Mouse (Mus musculus) kidney, embryonic 14.5 days (tissue): ENCODE data around the gene Evi5. TPM values are rescaled to one million over a fixed set of nuclear protein-coding genes. Genes with fewer than 3 reads are reported as not detected.

Experiments
- ATAC-seq: fragments of 200-750 bp; cut with Nextera tagmentation; 2 replicates; pipeline ENCODE4 v1.8.0; 2017; ENCODE audit warnings: moderate number of reproducible peaks, mild to moderate bottlenecking, moderate TSS enrichment, moderate library complexity; ENCODE audit not compliant: low FRiP score, low TSS enrichment
- H3K27ac ChIP-seq: fragments of 300-500 bp; sonication (generic); 2 replicates; pipeline ENCODE4 v1.5.1; 2014; ENCODE audit warnings: low read depth, mild to moderate bottlenecking, low read length, moderate library complexity, mixed read lengths
- H3K27me3 ChIP-seq: fragments of 300-500 bp; sonication (generic); 2 replicates; pipeline ENCODE4 v1.6.1; 2014; ENCODE audit warnings: mild to moderate bottlenecking, low read length; ENCODE audit not compliant: control insufficient read depth, insufficient read depth
- H3K36me3 ChIP-seq: fragments of 300-500 bp; sonication (generic); 2 replicates; pipeline ENCODE4 v1.6.1; 2014; ENCODE audit warnings: low read length, mixed read lengths; ENCODE audit not compliant: control insufficient read depth, insufficient read depth
- H3K4me1 ChIP-seq: fragments of 300-500 bp; sonication (generic); 2 replicates; pipeline ENCODE4 v1.6.1; 2014; ENCODE audit warnings: low read length, mixed read lengths; ENCODE audit not compliant: control insufficient read depth, insufficient read depth
- H3K4me2 ChIP-seq: fragments of 300-500 bp; sonication (generic); replicated peaks from 2 replicates; pipeline ENCODE4 v1.6.1; 2014; ENCODE audit warnings: low read depth, mild to moderate bottlenecking, low read length
- H3K4me3 ChIP-seq: fragments of 300-500 bp; sonication (generic); 2 replicates; pipeline ENCODE4 v1.5.1; 2014; ENCODE audit warnings: mild to moderate bottlenecking, low read length
- H3K9ac ChIP-seq: fragments of 300-500 bp; sonication (generic); 2 replicates; pipeline ENCODE4 v1.6.1; 2014; ENCODE audit warnings: low read depth, mild to moderate bottlenecking, low read length, moderate library complexity
- H3K9me3 ChIP-seq: fragments of 300-500 bp; sonication (generic); 2 replicates; pipeline ENCODE4 v1.6.1; 2016; ENCODE audit warnings: low read length; ENCODE audit not compliant: control insufficient read depth
- WGBS: fragments of 180-500 bp; shearing (Covaris S2); extraction: QIAGEN DNeasy Blood & Tissue Kit; methylation state at CpG from one replicate; pipeline ENCODE4 v1.1.7; 2014; 5-methylcytosine and 5-hydroxymethylcytosine counted together
- polyA plus RNA-seq: library from polyadenylated mRNA; unstranded; fragments of >200 nt; fragmentation: Nextera tagmentation; extraction: Ambion mirVana; gene quantifications from 2 replicates; pipeline ENCODE4 v1.2.1, GENCODE M21; 2014

Gene Evi5
- 65.6 and 74.6 TPM in 2 replicates for polyA plus RNA-seq

DNA sequence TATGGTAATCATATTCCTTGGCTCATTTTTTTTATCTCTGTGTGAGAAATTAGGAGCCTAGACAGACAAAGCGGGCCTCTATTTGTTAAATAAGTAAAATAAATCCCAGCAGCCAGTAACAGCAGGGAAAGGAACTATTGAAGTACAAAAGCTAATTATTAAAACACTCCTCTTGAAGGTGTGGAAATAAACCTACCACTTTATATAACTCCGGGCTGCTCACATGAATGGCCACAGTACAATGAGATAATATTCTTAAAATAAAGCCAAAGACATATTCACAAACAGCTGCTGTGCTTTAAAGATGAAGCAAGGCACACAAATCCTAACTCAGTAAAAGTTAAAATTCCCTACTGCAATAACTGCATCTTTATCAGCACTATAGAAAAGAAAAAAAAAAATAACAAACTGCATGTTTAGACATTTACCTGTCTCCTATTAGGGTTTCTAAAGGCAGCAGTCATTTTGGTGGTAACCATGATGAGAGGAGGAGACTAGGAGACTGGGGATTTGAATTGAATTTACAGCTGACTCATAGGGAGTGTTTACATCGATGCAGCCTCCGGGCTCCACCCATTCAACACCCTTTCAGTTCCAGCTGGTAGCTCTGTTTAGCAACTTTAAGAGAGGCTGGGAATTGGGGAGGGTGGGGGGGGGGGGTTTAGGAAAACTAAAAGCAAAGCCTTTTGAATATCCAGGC is at the start of gene Evi5:
TSS of gene Evi5 (minus strand) at position 547 of the 700 bp plus-strand sequence.
- no peak for ATAC-seq

DNA sequence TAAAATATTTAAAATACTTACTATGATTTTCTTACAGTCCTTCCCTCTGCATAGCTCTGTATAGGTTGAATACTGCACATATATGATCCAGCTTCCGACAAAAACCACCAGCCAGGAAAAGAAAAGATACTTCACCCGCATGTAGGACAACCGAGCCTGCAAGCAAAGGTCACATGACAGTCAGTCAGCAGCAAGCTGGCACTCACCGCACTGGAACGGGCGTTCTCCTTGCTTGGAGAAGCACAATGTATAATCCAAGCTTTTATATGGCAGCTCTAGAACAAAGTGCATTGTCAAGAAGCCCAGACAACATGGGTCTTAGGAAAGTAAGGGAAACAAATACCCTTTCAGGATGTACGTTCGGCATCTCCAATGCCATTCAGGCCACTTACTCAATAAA is 49.7 kb upstream of the Evi5 start:
- no peaks in the 10 kb centered on the region for H3K27me3 ChIP-seq
- H3K4me1 ChIP-seq = no peaks in the 10 kb centered on the region
- ATAC-seq = no peak
- no peaks in the 10 kb centered on the region for H3K9me3 ChIP-seq
- H3K27ac ChIP-seq = no peak overlapping the region
- 84% methylated on average over 8 of the region's 8 CpGs for WGBS
- no peak overlapping the region for H3K4me2 ChIP-seq
- H3K36me3 ChIP-seq = no peaks in the 10 kb centered on the region
- no peak overlapping the region for H3K4me3 ChIP-seq
- no peak overlapping the region for H3K9ac ChIP-seq

More for the DNA sequence above, at the start of gene Evi5:
- Histone ChIP-seq H3K36me3 (no peaks in the 10 kb centered on the region), H3K27me3 (no peaks in the 10 kb centered on the region), H3K4me2 (no peak within 1 kb of the TSS), H3K9ac (no peak within 1 kb of the TSS), H3K27ac (no peak within 1 kb of the TSS), H3K9me3 (no peaks in the 10 kb centered on the region), H3K4me3 (no peak within 1 kb of the TSS), H3K4me1 (no peaks in the 10 kb centered on the region)
- 45% methylated on average over 4 of the region's 4 CpGs for WGBS

DNA sequence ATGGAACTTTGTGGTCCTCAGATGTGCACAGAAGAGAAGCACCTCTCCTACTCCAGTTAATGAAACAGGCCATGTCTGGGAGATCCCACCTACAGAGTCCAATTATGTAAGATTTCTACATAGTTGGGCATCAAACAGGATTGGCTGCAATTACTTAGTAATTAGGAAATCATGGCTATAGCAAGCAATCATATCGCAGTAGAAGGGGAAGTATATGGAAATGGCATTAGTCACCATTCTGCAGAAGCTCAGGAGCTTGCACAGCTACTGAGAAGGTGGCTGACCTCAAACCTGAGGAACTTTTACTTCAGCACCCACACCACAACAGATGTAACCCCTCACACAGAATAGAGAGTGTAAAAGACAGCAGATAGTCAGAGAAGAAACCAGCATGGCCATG is 47.9 kb upstream of the Evi5 start:
- Histone ChIP-seq H3K4me2 (no peak overlapping the region), H3K9ac (no peak overlapping the region), H3K27ac (no peak overlapping the region), H3K4me3 (no peak overlapping the region), H3K36me3 (no peaks in the 10 kb centered on the region), H3K27me3 (no peaks in the 10 kb centered on the region), H3K9me3 (no peaks in the 10 kb centered on the region), H3K4me1 (no peaks in the 10 kb centered on the region)
- 88% methylated on average over 1 of the region's 1 CpGs for WGBS
- no peak for ATAC-seq

DNA sequence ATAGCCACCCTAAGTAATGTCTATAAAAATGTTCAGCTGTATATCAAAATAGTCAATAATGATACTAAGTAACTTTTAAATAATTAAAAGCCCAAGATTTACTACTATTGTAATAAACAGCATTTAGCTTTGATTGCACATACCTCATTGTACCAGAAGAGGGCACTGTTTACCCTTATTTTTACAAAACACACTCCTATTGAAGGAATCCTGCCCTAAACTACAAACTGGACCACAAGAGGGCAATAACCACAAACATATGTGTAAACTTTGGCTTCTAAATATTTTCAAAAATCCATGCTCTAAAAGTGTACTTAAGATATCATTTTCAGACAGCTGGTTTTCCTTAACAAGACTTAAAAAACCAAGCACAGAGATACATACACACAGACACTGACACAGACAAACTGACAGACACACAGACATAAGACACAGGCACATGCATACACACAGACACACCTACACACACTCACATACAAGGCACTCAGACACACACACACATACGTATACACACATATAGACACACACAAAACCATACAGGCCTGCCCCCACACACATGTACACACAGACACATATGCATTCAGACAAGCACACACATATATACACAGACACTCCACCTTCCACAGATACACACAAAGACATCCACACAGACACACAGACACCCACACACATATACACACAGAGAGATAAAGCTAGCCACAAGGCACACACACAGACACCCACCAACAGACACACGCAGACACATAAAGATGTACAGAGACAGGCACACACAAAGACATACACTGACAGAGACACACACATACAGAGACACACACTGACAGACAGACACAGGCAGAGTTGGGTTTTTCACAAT is 46.7 kb upstream of the Evi5 start:
- Histone ChIP-seq H3K27me3 (no peaks in the 10 kb centered on the region), H3K9me3 (no peaks in the 10 kb centered on the region), H3K4me2 (no peak overlapping the region), H3K4me3 (no peak overlapping the region), H3K27ac (no peak overlapping the region), H3K36me3 (no peaks in the 10 kb centered on the region), H3K4me1 (no peaks in the 10 kb centered on the region), H3K9ac (no peak overlapping the region)
- peak; percentile 76 for ATAC-seq
- 72% methylated on average over 2 of the region's 2 CpGs for WGBS

DNA sequence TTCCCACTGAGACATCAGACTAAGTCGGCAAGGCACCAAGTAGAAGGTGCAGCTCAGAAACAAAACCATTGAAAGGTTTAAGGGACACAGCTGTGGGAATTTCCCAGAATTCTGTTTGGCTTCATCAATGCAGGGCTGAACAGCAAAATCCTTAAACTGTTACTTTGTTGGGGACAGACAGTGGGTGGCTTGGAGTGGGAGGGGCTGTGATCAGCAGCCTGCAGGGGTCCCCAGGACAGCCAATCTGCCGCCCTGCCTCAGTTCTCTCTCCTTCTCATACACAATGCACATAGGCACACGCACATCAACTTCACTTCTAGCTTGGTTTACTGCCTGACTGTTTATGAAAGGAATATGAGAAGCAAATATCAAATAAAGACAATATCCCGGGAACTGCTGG is 40.4 kb upstream of the Evi5 start:
- H3K27me3 ChIP-seq = no peaks in the 10 kb centered on the region
- 54% methylated on average over 4 of the region's 4 CpGs for WGBS
- no peak for ATAC-seq

DNA sequence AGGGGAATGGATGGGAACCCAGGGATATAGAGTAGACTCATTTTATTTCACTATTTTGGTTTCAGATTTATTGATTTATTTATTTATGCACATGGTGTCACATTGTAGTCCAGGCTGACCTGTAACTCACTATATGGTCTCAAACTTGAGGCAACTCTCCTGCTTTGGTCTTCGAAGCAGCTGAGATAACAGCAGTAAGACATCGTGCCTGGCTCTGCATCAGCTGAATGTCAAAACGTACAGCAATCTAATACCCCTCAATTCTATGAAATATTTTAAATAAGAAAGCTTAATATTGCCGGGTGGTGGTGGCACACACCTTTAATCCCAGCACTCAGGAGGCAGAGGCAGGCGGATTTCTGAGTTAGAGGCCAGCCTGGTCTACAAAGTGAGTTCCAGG is 36.1 kb upstream of the Evi5 start:
- WGBS = 93% methylated on average over 5 of the region's 5 CpGs
- no peaks in the 10 kb centered on the region for H3K4me1 ChIP-seq
- no peak overlapping the region for H3K27ac ChIP-seq

More for the DNA sequence above, 40.4 kb upstream of the Evi5 start:
- Histone ChIP-seq H3K4me2 (no peak overlapping the region), H3K9me3 (no peaks in the 10 kb centered on the region), H3K27ac (no peak overlapping the region), H3K4me3 (no peak overlapping the region), H3K4me1 (no peaks in the 10 kb centered on the region), H3K9ac (no peak overlapping the region), H3K36me3 (no peaks in the 10 kb centered on the region)

DNA sequence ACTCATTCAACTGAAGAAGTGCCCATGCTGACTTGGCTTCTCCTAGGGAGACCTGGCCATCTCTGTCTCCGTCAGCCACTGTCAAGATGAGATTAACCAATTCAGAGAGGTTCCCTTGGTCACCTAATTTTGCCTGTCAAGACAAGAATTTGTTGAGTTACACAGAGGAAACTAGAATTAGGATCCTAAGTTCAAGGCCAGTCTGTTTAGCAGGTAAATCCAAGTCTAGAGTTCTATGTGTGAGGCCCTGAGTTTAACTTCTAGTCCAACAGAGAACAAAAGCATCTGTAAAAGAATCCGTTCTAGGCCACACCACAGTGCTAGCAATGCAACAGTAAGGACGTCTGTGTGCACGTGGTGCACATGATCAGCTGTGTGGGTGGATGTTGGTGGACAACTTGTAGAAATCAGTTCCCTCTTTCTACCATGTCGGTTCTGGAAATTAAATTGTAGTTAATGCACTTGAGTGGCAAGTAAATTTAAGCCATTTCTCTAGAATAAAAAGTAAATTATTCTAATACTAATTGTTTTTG is 35.2 kb upstream of the Evi5 start:
- no peak for ATAC-seq
- no peak overlapping the region for H3K4me2 ChIP-seq
- no peak overlapping the region for H3K27ac ChIP-seq
- H3K36me3 ChIP-seq = peaks cover 47% of the 10 kb centered on the region
- WGBS = 74% methylated on average over 5 of the region's 5 CpGs
- no peaks in the 10 kb centered on the region for H3K9me3 ChIP-seq
- no peaks in the 10 kb centered on the region for H3K27me3 ChIP-seq
- H3K4me3 ChIP-seq = no peak overlapping the region
- H3K4me1 ChIP-seq = no peaks in the 10 kb centered on the region
- H3K9ac ChIP-seq = no peak overlapping the region

More for the DNA sequence above, 36.1 kb upstream of the Evi5 start:
- ATAC-seq = no peak
- H3K27me3 ChIP-seq = no peaks in the 10 kb centered on the region
- no peak overlapping the region for H3K4me3 ChIP-seq
- no peaks in the 10 kb centered on the region for H3K9me3 ChIP-seq
- peaks cover 39% of the 10 kb centered on the region for H3K36me3 ChIP-seq
- H3K9ac ChIP-seq = no peak overlapping the region
- no peak overlapping the region for H3K4me2 ChIP-seq

DNA sequence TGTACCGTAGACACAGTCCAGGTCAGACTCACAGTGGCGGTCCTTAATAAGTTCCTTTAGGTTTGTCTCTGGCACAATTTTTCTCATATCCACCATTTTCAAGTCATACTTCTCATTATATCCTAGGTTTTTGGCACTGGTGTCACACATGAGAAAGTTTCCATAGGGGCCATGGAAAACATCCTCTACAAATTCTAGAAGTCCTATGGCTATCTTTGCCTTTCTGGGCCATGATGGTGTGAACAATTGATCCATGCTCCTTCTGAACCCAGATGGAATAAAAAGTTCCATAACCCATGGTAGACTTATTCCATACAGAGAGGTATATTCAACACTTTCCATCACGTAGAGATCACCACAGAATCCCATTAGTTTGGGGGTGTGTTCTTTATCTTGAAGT is 34.8 kb upstream of the Evi5 start:
- no peaks in the 10 kb centered on the region for H3K27me3 ChIP-seq
- no peaks in the 10 kb centered on the region for H3K9me3 ChIP-seq
- no peak overlapping the region for H3K4me2 ChIP-seq
- H3K4me3 ChIP-seq = no peak overlapping the region
- H3K36me3 ChIP-seq = peaks cover 52% of the 10 kb centered on the region
- 90% methylated on average over 3 of the region's 3 CpGs for WGBS
- H3K4me1 ChIP-seq = no peaks in the 10 kb centered on the region
- no peak overlapping the region for H3K9ac ChIP-seq
- no peak overlapping the region for H3K27ac ChIP-seq
- ATAC-seq = 0 out of 2 replicates have a peak, but pooled peaks have one; percentile 35
